Mouse (Mus musculus) 3T3-L1 (cell line): ENCODE measurements around the gene Vmn1r40.

Experiments used
- DNase-seq: peaks from one replicate; pipeline ENCODE4 v3.0.0-alpha.2; 2015; ENCODE audit warnings: low read depth, low spot score

The Vmn1r40 gene

GRCm38 (mm10) chr6:89707240-89707639 is at the start of gene Vmn1r40:
TSS of gene Vmn1r40 (plus strand) at chr6:89707540.
- DNase-seq: no peak

- no peak for DNase-seq
Observed at GRCm38 (mm10) chr6:89658342-89658741, 49.0 kb upstream of the Vmn1r40 start.

GRCm38 (mm10) chr6:89658931-89659330 is 48.4 kb upstream of the Vmn1r40 start:
- DNase-seq: no peak

GRCm38 (mm10) chr6:89659692-89660423 is 47.5 kb upstream of the Vmn1r40 start:
- DNase-seq: peak; percentile 82

GRCm38 (mm10) chr6:89660490-89660889 is 46.9 kb upstream of the Vmn1r40 start:
- DNase-seq: no peak

GRCm38 (mm10) chr6:89662521-89662920 is 44.8 kb upstream of the Vmn1r40 start:
- DNase-seq: no peak

GRCm38 (mm10) chr6:89665155-89665554 is 42.2 kb upstream of the Vmn1r40 start:
- DNase-seq: no peak

GRCm38 (mm10) chr6:89665667-89666066 is 41.7 kb upstream of the Vmn1r40 start:
- DNase-seq: no peak

GRCm38 (mm10) chr6:89666976-89667375 is 40.4 kb upstream of the Vmn1r40 start:
- no peak for DNase-seq

GRCm38 (mm10) chr6:89669556-89669955 is 37.8 kb upstream of the Vmn1r40 start:
- no peak for DNase-seq

GRCm38 (mm10) chr6:89671431-89671830 is 35.9 kb upstream of the Vmn1r40 start:
- no peak for DNase-seq

- DNase-seq: no peak
Observed at GRCm38 (mm10) chr6:89672641-89673040, 34.7 kb upstream of the Vmn1r40 start.

- DNase-seq: no peak
Observed at GRCm38 (mm10) chr6:89673135-89673780, 34.1 kb upstream of the Vmn1r40 start.

GRCm38 (mm10) chr6:89678522-89678921 is 28.8 kb upstream of the Vmn1r40 start:
- no peak for DNase-seq

GRCm38 (mm10) chr6:89679291-89679835 is 28.0 kb upstream of the Vmn1r40 start:
- peak; percentile 91 for DNase-seq

- peak; percentile 95 for DNase-seq
Observed at GRCm38 (mm10) chr6:89680155-89680554, 27.2 kb upstream of the Vmn1r40 start.

- peak; percentile 83 for DNase-seq
Observed at GRCm38 (mm10) chr6:89684231-89684630, 23.1 kb upstream of the Vmn1r40 start.

GRCm38 (mm10) chr6:89687100-89687499 is 20.2 kb upstream of the Vmn1r40 start:
- no peak for DNase-seq

GRCm38 (mm10) chr6:89706624-89707023 is 716 bp upstream of the Vmn1r40 start:
- DNase-seq: peak; percentile 99

GRCm38 (mm10) chr6:89718051-89718450 is 10.7 kb downstream of the Vmn1r40 start:
- peak; percentile 29 for DNase-seq

- no peak for DNase-seq
Observed at GRCm38 (mm10) chr6:89740466-89740865, 33.1 kb downstream of the Vmn1r40 start, which contains the start of gene Vmn1r41. TSS of gene Vmn1r41 (plus strand) at chr6:89740766.

GRCm38 (mm10) chr6:89742811-89743210 is 35.5 kb downstream of the Vmn1r40 start:
- peak; percentile 58 for DNase-seq
